Mouse (Mus musculus) kidney, postnatal 14 days (tissue): ENCODE data around the gene Arhgap27.
"Not testable (repeated sequence)": the region's sequence is repeated elsewhere in the genome, so short reads cannot be mapped to it uniquely, and the experiment has no call there.

ENCODE experiments used
- DNase-seq: peaks from one replicate; pipeline ENCODE4 v3.0.0; 2022; ENCODE audit warnings: mixed read lengths

The Arhgap27 gene

GRCm38 (mm10) chr11:103292152-103292889, 71.2 kb downstream of the Arhgap27 start:
- DNase-seq = peak; percentile 75

GRCm38 (mm10) chr11:103290841-103291240, 72.7 kb downstream of the Arhgap27 start:
- not testable (repeated sequence) for DNase-seq

- DNase-seq = no peak
These were observed 75.1 kb downstream of the Arhgap27 start for GRCm38 (mm10) chr11:103288291-103288963.

GRCm38 (mm10) chr11:103286910-103287309, 76.6 kb downstream of the Arhgap27 start:
- DNase-seq = no peak

GRCm38 (mm10) chr11:103285951-103286350, 77.5 kb downstream of the Arhgap27 start:
- peak; percentile 78 for DNase-seq

GRCm38 (mm10) chr11:103285276-103285675, 78.2 kb downstream of the Arhgap27 start:
- no peak for DNase-seq

GRCm38 (mm10) chr11:103281784-103282183, 81.7 kb downstream of the Arhgap27 start:
- no peak for DNase-seq
